ENCODE assay signal across 9 mouse cellular contexts in genomic region chr9:61997860-61998259, GRCm38 (mm10). TPM values are rescaled to one million over a fixed set of nuclear protein-coding genes. Genes with fewer than 3 reads are reported as not detected.
DNase-seq lines count a peak whose midpoint lies in the region; ATAC-seq and TF ChIP-seq lines count a peak whose summit lies in the region.
"Had no signal": no experiment of that assay in that cellular context is flagged by ENCODE, and none has a peak within 500 bp of the region (broad histone marks: within the 10 kb centered on the region; RNA-seq: fewer than 3 reads in every experiment).

No protein-coding gene starts in this region.

- no peaks in the 10 kb centered on the region for H3K9me3 ChIP-seq in midbrain, postnatal 0 days (ENCODE audit: low read length)
- H3K9me3 ChIP-seq in midbrain, embryonic 11.5 days (ENCODE audit: control insufficient read depth, low read length): no peaks in the 10 kb centered on the region
- no peaks in the 10 kb centered on the region for H3K9me3 ChIP-seq in liver, postnatal 0 days (ENCODE audit: low read length)
- H3K9me3 ChIP-seq in neural tube, embryonic 15.5 days (replicated peaks): no peaks in the 10 kb centered on the region
- H3K9me3 ChIP-seq: neural tube, embryonic 12.5 days had no signal

- TF ChIP-seq EP300 in liver, postnatal 0 days (IDR thresholded peaks at IDR 0.05; ENCODE audit: low read depth): no peak

- H3K4me3 ChIP-seq in midbrain, postnatal 0 days (ENCODE audit: low read depth, low read length): no peak overlapping the region
- H3K4me3 ChIP-seq in midbrain, embryonic 11.5 days (ENCODE audit: low read depth, low read length): no peak overlapping the region
- no peak overlapping the region for H3K4me3 ChIP-seq in liver, postnatal 0 days (ENCODE audit: low read depth, low read length)
- no peak overlapping the region for H3K4me3 ChIP-seq in neural tube, embryonic 15.5 days (replicated peaks)
- H3K4me3 ChIP-seq: neural tube, embryonic 12.5 days had no signal

- H3K27ac ChIP-seq in midbrain, postnatal 0 days (ENCODE audit: low read depth, low read length): no peak overlapping the region
- no peak overlapping the region for H3K27ac ChIP-seq in midbrain, embryonic 11.5 days (ENCODE audit: low read depth, low read length)
- no peak overlapping the region for H3K27ac ChIP-seq in liver, postnatal 0 days (ENCODE audit: low read depth)
- no peak overlapping the region for H3K27ac ChIP-seq in neural tube, embryonic 15.5 days (replicated peaks)
- H3K27ac ChIP-seq: neural tube, embryonic 12.5 days had no signal

- H3K4me1 ChIP-seq in midbrain, postnatal 0 days (ENCODE audit: insufficient read depth, low read length): no peaks in the 10 kb centered on the region
- H3K4me1 ChIP-seq in midbrain, embryonic 11.5 days (ENCODE audit: control insufficient read depth, insufficient read depth, low read length): peaks cover 3% of the 10 kb centered on the region; the same call in 1 of the 2 replicates
- H3K4me1 ChIP-seq in liver, postnatal 0 days (ENCODE audit: insufficient read depth): peaks cover 5% of the 10 kb centered on the region; the same call in 1 of the 2 replicates
- no peaks in the 10 kb centered on the region for H3K4me1 ChIP-seq in neural tube, embryonic 15.5 days
- H3K4me1 ChIP-seq: neural tube, embryonic 12.5 days had no signal

- no peak overlapping the region for H3K4me2 ChIP-seq in midbrain, postnatal 0 days (ENCODE audit: low read depth, low read length, poor library complexity, severe bottlenecking)
- no peak overlapping the region for H3K4me2 ChIP-seq in midbrain, embryonic 11.5 days
- no peak overlapping the region for H3K4me2 ChIP-seq in liver, postnatal 0 days (ENCODE audit: low read depth, low read length)
- H3K4me2 ChIP-seq in neural tube, embryonic 15.5 days: no peak overlapping the region
- H3K4me2 ChIP-seq: neural tube, embryonic 12.5 days had no signal

- peak; percentile 14 to 36 for DNase-seq in cerebellum, postnatal 25 days
- no peak for DNase-seq in cerebellum, adult 9-11 months
- DNase-seq in midbrain, postnatal 0 days (ENCODE audit: low spot score): peak; percentile 63
- no peak for DNase-seq in midbrain, embryonic 11.5 days (ENCODE audit: low spot score, missing footprints)
- DNase-seq in liver, postnatal 0 days: peak; percentile 57
- peak; percentile 64 for DNase-seq in urinary bladder, postnatal 25 days (ENCODE audit: low spot score)
- DNase-seq in spleen, postnatal 14 days (ENCODE audit: low spot score in 2 of 2): no peak

- no peak for TF ChIP-seq CTCF in midbrain, postnatal 0 days (IDR thresholded peaks at IDR 0.05)
- no peak for TF ChIP-seq CTCF in liver, postnatal 0 days (IDR thresholded peaks at IDR 0.05; ENCODE audit: low read depth)

- H3K36me3 ChIP-seq in midbrain, postnatal 0 days (ENCODE audit: insufficient read depth, low read length): no peaks in the 10 kb centered on the region
- H3K36me3 ChIP-seq in midbrain, embryonic 11.5 days (ENCODE audit: control insufficient read depth, insufficient read depth, low read length): no peaks in the 10 kb centered on the region
- no peaks in the 10 kb centered on the region for H3K36me3 ChIP-seq in liver, postnatal 0 days (replicated peaks; ENCODE audit: insufficient read depth, low read length)
- no peaks in the 10 kb centered on the region for H3K36me3 ChIP-seq in neural tube, embryonic 15.5 days
- H3K36me3 ChIP-seq: neural tube, embryonic 12.5 days had no signal

- WGBS in midbrain, postnatal 0 days: 39% methylated on average over 6 of the region's 6 CpGs
- 73% methylated on average over 6 of the region's 6 CpGs for WGBS in midbrain, embryonic 11.5 days
- 39% methylated on average over 6 of the region's 6 CpGs for WGBS in liver, postnatal 0 days (ENCODE audit: insufficient replicate concordance)
- WGBS in neural tube, embryonic 15.5 days: 46% methylated on average over 6 of the region's 6 CpGs

- ATAC-seq in midbrain, postnatal 0 days (ENCODE audit: low FRiP score): no peak
- ATAC-seq in midbrain, embryonic 11.5 days (ENCODE audit: low FRiP score): no peak
- ATAC-seq in liver, postnatal 0 days: no peak
- no peak for ATAC-seq in neural tube, embryonic 15.5 days (ENCODE audit: low FRiP score)

- no peak overlapping the region for H3K9ac ChIP-seq in midbrain, postnatal 0 days (replicated peaks; ENCODE audit: low read length, poor library complexity, severe bottlenecking)
- H3K9ac ChIP-seq in midbrain, embryonic 11.5 days (ENCODE audit: low read length): no peak overlapping the region
- no peak overlapping the region for H3K9ac ChIP-seq in liver, postnatal 0 days (replicated peaks)
- H3K9ac ChIP-seq in neural tube, embryonic 15.5 days (replicated peaks): no peak overlapping the region
- H3K9ac ChIP-seq: neural tube, embryonic 12.5 days had no signal

- no peaks in the 10 kb centered on the region for H3K27me3 ChIP-seq in midbrain, postnatal 0 days (ENCODE audit: insufficient read depth, low read length)
- H3K27me3 ChIP-seq in midbrain, embryonic 11.5 days (ENCODE audit: control insufficient read depth, insufficient read depth, low read length): no peaks in the 10 kb centered on the region
- no peaks in the 10 kb centered on the region for H3K27me3 ChIP-seq in liver, postnatal 0 days (ENCODE audit: insufficient read depth, low read length)
- H3K27me3 ChIP-seq in neural tube, embryonic 15.5 days (replicated peaks): no peaks in the 10 kb centered on the region
- H3K27me3 ChIP-seq: neural tube, embryonic 12.5 days had no signal

RNA-seq across cellular contexts. Expression of gene Paqr5, which starts 28.8 kb away (rescaled TPM):
- 0.11 and 0.14 TPM in 2 replicates for total RNA-seq in midbrain, postnatal 0 days (2014; rRNA removed)
- polyA plus RNA-seq in midbrain, postnatal 0 days (2015; fragmentation: Nextera tagmentation; extraction: Ambion mirVana): 0.27 and 0.37 TPM in 2 replicates
- 0.26 and 0.37 TPM in 2 replicates for polyA plus RNA-seq in midbrain, embryonic 11.5 days (2014; fragmentation: Nextera tagmentation; extraction: Ambion mirVana)
- 0.16 and 0.17 TPM in 2 replicates for polyA plus RNA-seq in liver, postnatal 0 days (2015; fragmentation: Nextera tagmentation; extraction: Ambion mirVana)
- polyA plus RNA-seq in neural tube, embryonic 15.5 days (2015; fragmentation: Nextera tagmentation; extraction: Ambion mirVana): 0.24 and 3.7 TPM in 2 replicates

RNA-seq across cellular contexts. Expression of gene Kif23, which starts 51.3 kb away (rescaled TPM):
- 3.1 and 4.4 TPM in 2 replicates for total RNA-seq in midbrain, postnatal 0 days (2014; rRNA removed)
- polyA plus RNA-seq in midbrain, postnatal 0 days (2015; fragmentation: Nextera tagmentation; extraction: Ambion mirVana): 4.5 and 5.8 TPM in 2 replicates
- polyA plus RNA-seq in midbrain, embryonic 11.5 days (2014; fragmentation: Nextera tagmentation; extraction: Ambion mirVana): 110 and 120 TPM in 2 replicates
- 23.8 and 28.8 TPM in 2 replicates for polyA plus RNA-seq in liver, postnatal 0 days (2015; fragmentation: Nextera tagmentation; extraction: Ambion mirVana)
- polyA plus RNA-seq in neural tube, embryonic 15.5 days (2015; fragmentation: Nextera tagmentation; extraction: Ambion mirVana): 12.3 and 33.6 TPM in 2 replicates

Comparison
In these comparisons a context has a peak if more than half of its experiments do, and no peak if none do; other contexts are left out.
1. DNase-seq: peak in cerebellum, postnatal 25 days (2 of 2), midbrain, postnatal 0 days (single experiment), liver, postnatal 0 days (single experiment) and urinary bladder, postnatal 25 days (single experiment); none in cerebellum, adult 9-11 months (single experiment), midbrain, embryonic 11.5 days (single experiment) and spleen, postnatal 14 days (0 of 2).